Mouse (Mus musculus): ENCODE results near the gene Serpina3a.

DNA sequence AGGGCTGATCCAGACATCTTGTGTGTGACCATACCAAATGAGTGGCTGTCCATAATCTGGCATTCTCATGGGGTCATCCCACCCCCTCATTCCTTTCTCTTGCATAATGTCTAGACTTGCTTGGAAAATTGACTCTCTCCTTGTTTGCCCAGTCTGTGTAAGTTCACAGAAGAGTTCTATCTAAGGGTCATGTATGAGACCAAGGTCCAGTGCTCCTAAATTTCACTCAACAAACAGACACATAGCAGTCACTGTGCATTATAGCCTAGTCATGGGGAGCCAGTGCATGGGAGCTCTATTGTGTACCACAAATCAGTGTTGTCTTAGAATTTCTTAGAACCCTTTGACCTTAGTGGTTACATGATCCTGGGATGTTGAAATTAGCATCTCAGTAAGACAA, 5.6 kb upstream of the Serpina3a start:
- TF ChIP-seq CTCF (IDR thresholded peaks at IDR 0.05; ENCODE audit: borderline replicate concordance, control insufficient read depth, extremely low read depth, insufficient read depth, low read length, poor library complexity), result no peak
- no peak for TF ChIP-seq POLR2A (IDR thresholded peaks at IDR 0.05; ENCODE audit: control insufficient read depth, extremely low read depth, insufficient read depth, low read length, poor library complexity)
